Mouse (Mus musculus): ENCODE measurements around the gene Mrgpre. TPM values are rescaled to one million over a fixed set of nuclear protein-coding genes. Genes with fewer than 3 reads are reported as not detected.

Gene Mrgpre
- total RNA-seq, 2 experiments from 2014 or later = 1.0 to 1.1 TPM

DNA sequence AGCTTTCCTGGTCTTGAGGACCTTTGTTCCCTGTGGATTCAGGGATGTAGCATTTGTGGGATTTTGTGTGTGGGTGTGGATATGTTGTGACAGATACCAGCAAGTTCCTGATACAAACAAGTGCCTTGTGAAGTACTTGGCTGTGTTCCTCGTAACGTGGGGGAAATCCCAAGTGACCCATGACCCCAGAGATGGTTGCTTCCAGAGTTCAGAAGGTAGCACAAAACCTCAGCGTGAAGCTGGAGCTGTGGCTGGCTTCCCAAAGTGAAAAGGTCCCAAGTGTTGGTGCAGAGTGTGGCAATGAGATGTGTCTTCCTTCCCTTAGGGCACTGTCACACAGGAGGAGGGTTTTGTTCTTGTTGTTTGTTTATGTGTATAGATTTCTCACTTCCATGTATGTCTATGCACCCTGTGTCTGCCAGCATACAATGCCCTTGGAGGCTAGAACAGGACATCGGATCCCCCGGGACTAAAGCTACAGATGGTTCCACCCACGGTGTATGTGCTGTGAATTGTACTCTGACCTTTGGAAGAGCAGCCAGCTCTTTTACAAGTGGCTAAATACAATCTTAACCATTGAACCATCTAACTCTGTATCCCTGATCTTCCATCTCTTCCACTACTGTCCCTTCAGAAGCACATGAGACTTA, 8.2 kb upstream of the Mrgpre start:
- intact Hi-C loops (cut with DNase I; ENCODE audit: low total_unique reads) = no loop called here
- DNase-seq = no peak

GRCm38 (mm10) chr7:143783378-143783995, 813 bp downstream of the Mrgpre start:
- intact Hi-C loops (cut with DNase I; ENCODE audit: low total_unique reads) = no loop called here
- no peak for DNase-seq

DNA sequence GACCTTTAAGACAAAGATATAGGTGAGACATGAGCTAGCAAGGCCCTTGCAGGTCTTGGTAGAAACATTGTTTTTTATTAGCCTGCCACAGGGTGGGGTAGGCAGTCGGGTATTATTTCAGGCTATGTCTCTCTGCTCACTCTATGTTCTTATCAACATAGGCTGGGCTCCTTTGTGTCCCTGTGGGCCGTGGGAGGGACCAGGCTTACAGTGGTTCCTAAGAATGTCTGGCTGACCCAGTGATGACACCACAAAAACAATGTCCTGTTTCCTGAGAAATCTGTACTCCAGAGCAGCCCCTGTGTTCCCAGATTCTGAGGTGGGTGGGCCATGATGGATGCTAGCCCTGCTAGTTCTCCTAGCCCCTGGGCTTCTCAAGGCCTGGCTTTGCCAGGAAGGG, 6.9 kb downstream of the Mrgpre start:
- no peak for DNase-seq
- intact Hi-C loops (cut with DNase I; ENCODE audit: low total_unique reads) = no loop called here

DNA sequence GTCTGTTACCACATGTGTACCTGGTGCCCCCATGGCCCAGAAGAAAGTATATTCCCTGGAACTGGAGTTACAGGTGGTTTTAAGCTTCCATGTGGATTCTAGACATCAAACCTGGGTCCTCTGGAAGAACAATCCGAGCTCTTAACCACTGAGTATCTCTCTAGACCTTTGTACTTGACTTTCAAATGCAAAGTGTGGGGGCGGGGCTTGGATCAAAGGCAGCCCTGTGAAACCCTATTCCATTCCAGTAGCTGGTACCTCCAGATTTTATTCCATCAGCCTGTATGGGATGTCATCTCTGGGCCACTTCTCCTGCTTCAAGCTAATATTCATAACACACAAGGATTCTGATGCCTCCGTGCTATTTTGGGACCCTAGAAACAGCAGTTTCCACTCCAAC, 8.2 kb downstream of the Mrgpre start:
- intact Hi-C loops (cut with DNase I; ENCODE audit: low total_unique reads) = no loop called here
- no peak for DNase-seq

GRCm38 (mm10) chr7:143769461-143769860, 14.8 kb downstream of the Mrgpre start:
- no peak for DNase-seq
- intact Hi-C loops (cut with DNase I; ENCODE audit: low total_unique reads) = no loop called here

DNA sequence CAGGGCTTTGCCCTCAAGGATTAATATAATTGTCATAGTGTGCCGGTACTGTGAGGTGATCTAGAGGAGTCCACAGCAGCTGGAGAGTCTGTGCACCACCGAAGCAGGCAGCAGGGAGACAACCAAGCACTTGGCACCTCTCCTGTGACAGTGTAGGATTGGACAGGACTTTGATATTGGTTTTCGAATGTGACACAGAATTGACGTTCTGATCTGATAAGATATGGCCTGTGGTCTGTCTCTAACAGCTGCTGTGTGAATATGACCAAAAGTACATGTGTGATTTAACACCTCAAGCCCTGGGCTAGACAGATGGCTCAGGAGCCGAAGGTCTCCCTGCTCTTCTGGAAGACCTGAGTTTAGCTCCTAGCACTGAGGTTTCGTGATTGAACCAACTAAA, 16.0 kb downstream of the Mrgpre start:
- intact Hi-C loops (cut with DNase I; ENCODE audit: low total_unique reads) = no loop called here
- no peak for DNase-seq

DNA sequence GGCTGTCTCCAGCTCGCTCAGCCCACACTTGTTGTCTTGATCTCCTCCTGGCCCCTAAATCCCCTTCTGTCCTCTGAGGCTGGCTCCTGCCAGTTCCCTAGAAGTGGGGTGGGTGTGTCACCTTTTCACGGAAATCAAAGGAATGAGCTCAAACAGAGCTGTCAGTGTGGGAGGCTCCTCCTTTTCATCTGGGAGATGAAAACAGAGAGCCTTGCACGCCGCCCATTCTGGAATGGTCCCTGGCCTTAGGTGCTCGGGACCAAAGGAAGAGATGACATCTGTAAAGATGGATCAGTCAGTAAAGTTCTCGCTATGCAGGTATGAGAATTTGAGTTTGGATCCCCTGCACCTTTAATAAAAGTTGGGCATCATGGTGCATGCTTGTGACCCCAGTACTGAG, 17.4 kb downstream of the Mrgpre start, which contains the start of gene Mrgprg:
TSS of gene Mrgprg (minus strand) at position 101 of the 400 bp plus-strand sequence.
- intact Hi-C loops (cut with DNase I; ENCODE audit: low total_unique reads) = no loop called here
- DNase-seq = no peak

DNA sequence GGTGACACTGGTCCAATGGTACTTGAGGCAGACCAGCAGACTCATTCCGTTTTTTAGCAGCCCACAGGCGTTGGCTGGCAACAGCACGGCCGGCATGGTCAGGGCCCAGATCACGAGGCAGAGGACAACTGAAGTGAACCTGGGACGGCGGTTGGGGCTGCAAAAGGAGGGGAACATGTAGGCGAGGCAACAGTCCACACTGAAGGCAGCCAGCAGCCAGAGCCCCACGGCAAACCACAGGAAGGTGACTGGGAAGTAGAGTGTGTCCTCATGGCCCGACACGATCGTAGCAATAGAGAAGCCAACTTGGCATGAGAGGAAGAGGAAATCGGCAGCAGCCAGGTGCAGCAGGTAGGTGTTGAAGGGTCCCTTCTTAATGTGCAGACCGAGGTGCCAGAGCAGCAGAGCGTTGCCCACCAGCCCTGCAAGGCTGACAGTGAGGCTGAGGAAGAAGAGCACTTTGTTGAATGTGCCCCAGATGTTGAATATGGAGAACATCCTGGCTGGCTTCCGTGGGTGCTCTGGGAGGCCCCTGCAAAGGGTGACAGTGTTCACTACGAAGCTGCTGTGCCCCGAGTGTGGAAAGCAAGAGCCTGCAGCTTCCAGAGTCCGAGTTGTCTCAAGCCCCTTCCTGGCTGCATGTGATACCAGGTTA, 19.3 kb downstream of the Mrgpre start:
- intact Hi-C loops (cut with DNase I; ENCODE audit: low total_unique reads) = loop anchor here (5.0 kb wide), 1 partner anchor 183 kb away; no protein-coding TSS in a partner anchor
- no peak for DNase-seq

GRCm38 (mm10) chr7:143763794-143764193, 20.5 kb downstream of the Mrgpre start:
- DNase-seq = no peak
- intact Hi-C loops (cut with DNase I; ENCODE audit: low total_unique reads) = loop anchor here (5.0 kb wide), 1 partner anchor 181 kb away; no protein-coding TSS in a partner anchor

GRCm38 (mm10) chr7:143758956-143759355, 25.3 kb downstream of the Mrgpre start:
- intact Hi-C loops (cut with DNase I; ENCODE audit: low total_unique reads) = loop anchor here (10.0 kb wide), 1 partner anchor 274 kb away; no protein-coding TSS in a partner anchor
- DNase-seq = no peak

DNA sequence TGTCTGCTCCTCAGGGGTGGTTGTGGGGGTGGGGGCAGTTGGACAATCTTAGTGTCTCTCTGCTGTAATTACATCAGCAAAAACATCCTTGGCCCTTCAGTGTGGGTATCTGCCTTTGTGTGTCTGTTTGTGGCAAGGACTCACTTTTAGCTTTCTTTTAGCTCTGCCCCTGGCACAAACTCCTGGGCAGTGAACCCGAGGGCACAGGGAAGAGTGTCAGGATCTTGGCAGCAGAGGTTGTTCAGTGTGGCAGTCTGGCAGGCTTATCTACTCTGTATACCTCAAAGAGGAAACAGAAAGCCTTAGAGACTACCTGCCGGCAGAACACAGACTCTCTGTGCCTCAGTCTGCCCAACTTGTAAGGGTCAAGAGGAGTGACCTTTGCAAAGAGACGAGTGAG, 26.6 kb downstream of the Mrgpre start:
- intact Hi-C loops (cut with DNase I; ENCODE audit: low total_unique reads) = loop anchor here (10.0 kb wide), 1 partner anchor 273 kb away; no protein-coding TSS in a partner anchor
- no peak for DNase-seq

DNA sequence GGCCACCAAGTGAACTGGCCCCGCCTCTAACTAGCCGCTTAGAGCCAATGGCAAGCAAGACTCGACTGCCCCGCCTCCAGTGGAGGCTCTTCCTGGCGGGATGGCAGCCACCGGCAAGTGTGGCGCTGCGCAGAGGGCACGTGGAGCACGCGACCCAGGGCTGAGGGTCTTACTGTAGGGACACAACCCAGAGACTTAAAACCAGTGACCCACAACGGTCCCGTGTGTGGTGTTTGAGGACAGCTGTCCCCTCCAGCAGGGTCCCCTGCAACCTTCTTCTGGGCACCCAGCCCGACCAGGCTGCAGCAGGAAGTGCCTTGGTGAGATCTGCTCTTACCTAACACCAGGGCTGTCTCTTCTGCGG, 27.3 kb downstream of the Mrgpre start:
- peak; percentile 83 for DNase-seq
- intact Hi-C loops (cut with DNase I; ENCODE audit: low total_unique reads) = loop anchor here (10.0 kb wide), 1 partner anchor 272 kb away; no protein-coding TSS in a partner anchor

DNA sequence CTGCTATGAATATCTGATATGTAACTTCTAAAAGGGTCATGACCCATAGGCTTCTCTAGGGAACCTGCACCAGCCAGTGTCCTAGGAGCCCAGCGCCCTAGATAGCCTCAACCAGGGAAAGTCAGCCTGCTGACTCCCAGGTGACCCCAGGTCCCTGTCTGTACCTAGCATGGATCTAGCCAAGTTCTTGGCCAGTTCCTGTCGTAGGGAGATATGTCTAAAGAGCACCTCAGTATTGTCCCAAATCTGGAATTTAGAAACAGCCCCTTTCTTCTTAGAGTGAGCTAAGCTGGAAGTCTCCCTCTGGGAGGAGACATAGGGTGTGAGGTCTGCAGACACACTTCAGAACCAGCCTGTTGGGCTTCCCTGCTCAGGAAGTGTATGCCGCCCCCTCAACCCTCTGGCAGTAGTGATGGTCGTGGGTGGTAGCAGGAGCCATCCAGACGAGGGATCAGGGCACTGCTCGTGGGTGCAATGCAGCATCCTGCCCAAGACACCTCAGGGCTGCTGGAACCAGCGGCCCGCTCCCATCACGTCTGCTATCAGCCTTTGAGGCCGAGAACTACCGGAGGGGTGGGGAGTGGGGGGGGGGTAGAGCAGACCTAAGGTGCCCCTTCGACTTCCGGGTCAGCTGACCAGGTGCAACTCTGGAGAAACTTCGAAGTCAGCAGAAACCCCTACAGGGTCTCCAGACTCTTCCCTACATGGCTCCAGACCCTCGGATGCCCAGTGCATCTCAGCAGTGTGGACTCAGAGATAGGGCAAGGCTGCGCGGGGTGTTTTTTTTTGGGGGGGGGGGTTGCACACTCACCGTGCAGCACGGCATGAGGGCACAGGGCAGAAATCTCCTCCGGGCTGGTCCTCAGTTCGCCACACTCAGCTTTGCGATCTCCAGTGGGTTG, 27.9 kb downstream of the Mrgpre start, which contains the start of gene Osbpl5:
TSS of gene Osbpl5 (minus strand) at position 861 of the 902 bp plus-strand sequence.
- no peak for DNase-seq
- intact Hi-C loops (cut with DNase I; ENCODE audit: low total_unique reads) = loop anchor here (10.0 kb wide), 1 partner anchor 272 kb away; no protein-coding TSS in a partner anchor

DNA sequence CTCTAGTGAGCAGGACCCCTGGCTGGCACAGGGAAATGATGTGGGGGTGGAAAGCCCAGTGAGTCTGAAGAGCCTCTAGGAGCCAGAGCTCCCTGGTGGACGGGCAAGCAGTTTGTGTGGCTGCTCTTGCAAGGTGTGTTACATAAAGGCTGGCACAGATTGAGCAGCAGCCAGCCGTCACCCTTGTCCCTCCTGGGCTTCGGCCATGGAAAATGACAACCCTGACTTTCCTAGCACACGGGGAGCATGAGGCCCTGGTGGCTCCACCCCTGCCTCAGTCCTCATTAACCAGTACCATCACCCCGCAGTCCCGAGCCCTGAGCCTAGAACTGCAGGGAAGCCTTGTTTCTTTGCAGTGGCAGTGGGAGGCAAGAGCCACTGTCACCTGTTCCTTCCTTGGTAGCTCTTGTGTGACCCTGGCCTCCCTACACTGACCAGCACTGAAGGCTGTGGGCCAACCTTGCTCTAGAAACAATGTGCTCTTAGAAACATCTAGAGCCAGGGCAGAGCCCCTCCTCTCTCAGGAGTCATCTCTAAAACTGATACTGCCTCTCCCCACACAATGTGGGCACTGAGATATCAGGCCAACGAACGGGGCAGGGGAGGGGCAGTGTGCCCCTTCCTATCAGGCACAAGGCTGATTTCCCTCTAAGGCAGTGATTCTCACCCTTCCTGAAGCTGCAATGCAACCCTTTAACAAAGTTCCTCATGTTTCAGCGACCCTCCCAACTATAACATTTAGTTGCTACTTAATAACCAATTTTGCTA, 28.8 kb downstream of the Mrgpre start:
- intact Hi-C loops (cut with DNase I; ENCODE audit: low total_unique reads) = loop anchor here (10.0 kb wide), 1 partner anchor 271 kb away; no protein-coding TSS in a partner anchor
- no peak for DNase-seq

DNA sequence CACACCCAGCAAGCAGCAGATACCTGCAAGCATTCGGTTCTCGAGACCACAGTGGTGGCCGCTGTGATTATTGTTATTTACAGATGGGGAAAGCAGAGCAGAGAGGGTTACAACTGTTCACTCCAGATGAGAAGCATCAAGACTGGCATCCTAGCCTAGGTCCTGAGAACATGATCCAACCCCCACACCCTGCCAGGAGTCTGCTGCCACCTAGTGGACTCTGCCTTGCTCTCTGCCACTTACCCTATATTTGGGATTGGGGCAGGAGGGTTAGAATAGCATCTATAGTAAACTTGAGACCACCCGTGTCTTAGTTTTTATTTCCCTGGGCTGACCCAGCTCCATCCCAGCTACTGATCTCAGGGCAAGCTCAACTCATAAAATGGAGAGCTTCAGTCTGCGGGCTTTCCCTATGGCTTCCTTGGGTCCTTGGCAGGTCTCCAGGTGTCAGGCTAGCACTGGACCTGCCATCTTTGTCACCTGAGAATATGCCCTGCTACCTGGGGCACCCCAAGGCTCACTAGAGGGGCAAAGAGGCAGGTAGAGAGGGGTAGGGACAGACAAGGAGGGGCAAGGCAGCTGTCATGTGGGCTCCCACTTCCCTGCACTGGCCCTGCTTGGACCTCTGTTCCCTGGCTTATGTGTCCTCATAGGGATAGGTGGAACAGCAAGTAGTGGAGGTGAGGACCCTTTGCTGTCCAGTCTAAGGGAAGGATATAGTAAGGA, 30.1 kb downstream of the Mrgpre start:
- intact Hi-C loops (cut with DNase I; ENCODE audit: low total_unique reads) = loop anchor here (10.0 kb wide), 1 partner anchor 269 kb away; no protein-coding TSS in a partner anchor
- peak; percentile 71 for DNase-seq

- no peak for DNase-seq
- intact Hi-C loops (cut with DNase I; ENCODE audit: low total_unique reads) = loop anchor here (10.0 kb wide), 1 partner anchor 268 kb away; no protein-coding TSS in a partner anchor
Measured at GRCm38 (mm10) chr7:143752606-143753005, 31.7 kb downstream of the Mrgpre start.

DNA sequence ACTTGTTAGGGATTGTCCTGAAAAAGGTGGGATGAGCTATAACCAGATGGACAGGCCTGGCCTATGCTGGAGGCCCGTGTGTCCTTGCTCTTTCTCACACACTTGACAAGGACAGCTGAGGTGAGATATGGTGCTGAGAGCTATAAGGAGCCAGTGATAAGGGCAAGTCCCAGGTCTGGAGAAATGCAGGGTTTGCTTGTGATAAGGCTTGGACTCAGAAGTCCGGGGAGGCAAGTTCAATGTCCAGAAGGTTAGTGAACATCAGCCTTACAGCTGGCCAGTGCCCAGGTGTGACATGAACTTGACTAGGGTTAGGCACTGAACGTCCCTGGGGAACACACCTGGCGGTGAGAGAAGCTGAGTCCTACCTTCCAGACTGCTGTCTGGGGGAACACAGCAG, 32.2 kb downstream of the Mrgpre start:
- no peak for DNase-seq
- intact Hi-C loops (cut with DNase I; ENCODE audit: low total_unique reads) = loop anchor here (10.0 kb wide), 1 partner anchor 267 kb away; no protein-coding TSS in a partner anchor

- intact Hi-C loops (cut with DNase I; ENCODE audit: low total_unique reads) = loop anchor here (10.0 kb wide), 1 partner anchor 267 kb away; no protein-coding TSS in a partner anchor
Measured at GRCm38 (mm10) chr7:143751380-143751779, 32.9 kb downstream of the Mrgpre start.

More at GRCm38 (mm10) chr7:143751380-143751779, 32.9 kb downstream of the Mrgpre start:
- no peak for DNase-seq
